Mouse (Mus musculus): ENCODE measurements around the gene Nus1. TPM values are rescaled to one million over a fixed set of nuclear protein-coding genes. Genes with fewer than 3 reads are reported as not detected.
A peak's percentile ranks its signal among the peaks of the same experiment; 100 is the strongest.

Gene Nus1
- 10 to 100 TPM; 59.5 to 61.9 TPM for total RNA-seq (2021)
- long read RNA-seq, experiment 1, full-length matches to known transcripts: 30 of 42 reads
- long read RNA-seq, experiment 1, partial matches to known transcripts: 10 of 42 reads
- long read RNA-seq, experiment 1, other reads (novel, unspliced or antisense): 2 of 42 reads
- long read RNA-seq, experiment 2, full-length matches to known transcripts: 45 of 58 reads
- long read RNA-seq, experiment 2, partial matches to known transcripts: 1 of 58 reads
- long read RNA-seq, experiment 2, other reads (novel, unspliced or antisense): 12 of 58 reads

GRCm38 (mm10) chr10:52417299-52417997 lies at the start of gene Nus1:
Gene Nus1 (plus strand): TSS chr10:52417547.
- peak; percentile 95 to 98 for DNase-seq (ENCODE audit: low spot score in 2 of 2)

DNA sequence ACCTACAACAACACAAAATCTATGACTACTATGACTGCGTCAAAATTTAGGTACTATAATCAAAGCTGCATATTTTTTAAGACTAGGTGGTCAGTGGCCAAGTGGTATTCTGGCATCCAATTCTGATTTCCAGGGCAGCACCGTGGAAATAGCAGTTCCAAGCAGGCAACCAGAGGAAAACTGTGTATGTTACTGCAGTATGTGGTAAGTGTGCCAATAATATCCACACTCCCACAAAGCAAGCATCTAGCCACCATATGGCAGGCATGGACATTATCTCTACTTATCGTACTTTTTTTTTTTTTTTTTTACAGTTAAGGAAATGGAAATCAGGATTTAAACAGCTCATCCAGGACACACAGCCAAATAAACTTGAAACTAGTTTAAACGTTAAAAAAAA lies 49.0 kb upstream of the Nus1 start:
- no peak for DNase-seq (ENCODE audit: low spot score in 2 of 2)

DNA sequence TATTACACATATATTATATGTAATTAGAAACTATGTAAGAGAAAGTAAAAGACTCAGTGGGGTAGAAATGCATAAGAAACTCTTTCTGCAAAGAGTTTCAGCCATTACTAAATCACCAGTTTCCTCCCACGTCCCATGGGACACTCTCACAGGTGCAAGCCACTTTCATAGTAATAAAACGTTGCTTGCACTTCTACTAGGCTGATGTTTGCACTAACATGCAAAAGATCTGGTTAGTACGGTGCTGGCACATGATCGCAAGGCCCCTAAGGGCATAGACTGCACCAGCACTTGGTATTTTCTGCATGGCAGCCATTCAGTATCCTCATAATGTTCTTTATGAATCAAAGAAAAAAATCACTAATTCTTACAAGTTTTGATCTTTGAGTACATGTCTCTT lies 43.5 kb upstream of the Nus1 start:
- no peak for DNase-seq (ENCODE audit: low spot score in 2 of 2)

GRCm38 (mm10) chr10:52374651-52375050 lies 42.7 kb upstream of the Nus1 start:
- no peak for DNase-seq (ENCODE audit: low spot score in 2 of 2)

DNA sequence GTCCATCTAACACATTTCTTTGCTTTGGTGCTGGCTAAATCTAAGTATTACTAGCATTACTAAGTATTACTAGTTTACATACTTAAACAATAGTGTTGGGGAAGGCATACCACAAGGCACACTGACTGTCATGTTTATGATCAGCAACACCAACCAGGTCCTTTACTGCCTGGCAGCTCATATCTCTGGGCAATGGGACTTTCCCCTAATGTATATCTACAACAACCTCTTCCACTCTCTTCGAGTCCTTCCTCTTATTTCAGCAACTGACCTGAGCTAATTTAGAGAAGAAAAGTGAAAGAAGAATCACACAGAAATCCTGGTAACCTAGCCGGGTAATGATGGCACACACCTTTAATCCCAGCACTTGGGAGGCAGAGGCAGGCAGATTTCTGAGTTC lies 40.9 kb upstream of the Nus1 start:
- DNase-seq (ENCODE audit: low spot score in 2 of 2): no peak

DNA sequence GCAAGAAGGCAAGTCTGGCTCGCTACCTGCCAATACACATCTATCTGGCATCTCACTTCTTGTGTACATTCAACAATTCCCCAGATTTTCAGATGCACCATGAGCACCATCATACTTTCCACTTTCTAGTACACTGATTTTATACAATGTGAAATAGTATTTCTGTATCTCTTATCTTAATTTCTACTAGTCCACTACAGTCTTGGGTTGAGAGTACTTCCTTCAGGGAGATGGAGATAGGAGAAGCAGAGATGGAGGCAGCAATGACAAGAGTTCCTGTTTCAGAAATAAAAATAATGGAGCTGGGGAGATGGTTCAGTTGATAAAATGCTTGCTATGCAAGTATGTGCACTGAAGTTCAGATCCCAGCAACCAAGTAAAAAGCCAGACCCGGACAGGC lies 39.5 kb upstream of the Nus1 start:
- DNase-seq (ENCODE audit: low spot score in 2 of 2): no peak

- no peak for DNase-seq (ENCODE audit: low spot score in 2 of 2)
Observed at GRCm38 (mm10) chr10:52381321-52381801, 36.0 kb upstream of the Nus1 start.

DNA sequence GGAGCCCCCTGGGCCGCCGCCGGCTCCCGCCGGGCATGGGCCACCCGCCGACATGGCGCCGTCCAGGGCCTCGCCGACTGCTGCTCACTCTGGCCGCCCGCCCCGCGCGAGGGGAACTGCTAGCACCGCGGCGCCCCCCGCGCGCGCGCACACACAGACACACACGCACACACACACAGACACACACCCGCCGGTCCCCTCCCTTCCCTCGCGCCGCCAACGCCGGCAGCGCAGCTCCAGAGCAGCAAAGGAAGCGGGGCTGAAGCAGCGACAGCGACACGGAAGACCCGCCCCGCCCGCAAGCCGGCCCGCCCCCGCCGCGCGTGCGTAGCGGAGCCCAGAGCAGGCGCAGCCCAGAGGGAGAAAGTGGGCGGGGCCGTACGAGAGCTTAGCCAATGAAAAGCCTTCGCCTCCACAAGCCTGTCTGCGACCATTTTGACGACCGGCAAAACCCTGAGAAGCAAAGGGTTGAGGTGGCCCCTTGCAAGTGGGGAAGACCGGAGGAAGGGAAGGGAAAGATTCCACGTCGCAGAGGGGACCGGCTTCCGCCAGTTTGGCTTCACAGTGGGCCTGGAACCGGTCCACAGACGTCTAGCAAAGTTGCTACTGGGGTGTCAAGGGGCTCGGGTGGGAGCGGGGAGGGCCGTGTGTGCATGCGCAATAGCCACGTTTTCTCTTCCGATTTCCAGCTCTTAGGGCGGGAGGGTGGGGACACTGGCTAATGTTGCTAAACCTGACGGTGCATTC lies 35.3 kb upstream of the Nus1 start, which contains the start of gene Gopc:
Gopc (minus strand) TSS at position 280 of the 747 bp plus-strand sequence.
- peak; percentile 98 for DNase-seq (ENCODE audit: low spot score in 2 of 2)

GRCm38 (mm10) chr10:52383022-52383421 lies 34.3 kb upstream of the Nus1 start:
- DNase-seq (ENCODE audit: low spot score in 2 of 2): no peak

GRCm38 (mm10) chr10:52383522-52383921 lies 33.8 kb upstream of the Nus1 start:
- no peak for DNase-seq (ENCODE audit: low spot score in 2 of 2)

DNA sequence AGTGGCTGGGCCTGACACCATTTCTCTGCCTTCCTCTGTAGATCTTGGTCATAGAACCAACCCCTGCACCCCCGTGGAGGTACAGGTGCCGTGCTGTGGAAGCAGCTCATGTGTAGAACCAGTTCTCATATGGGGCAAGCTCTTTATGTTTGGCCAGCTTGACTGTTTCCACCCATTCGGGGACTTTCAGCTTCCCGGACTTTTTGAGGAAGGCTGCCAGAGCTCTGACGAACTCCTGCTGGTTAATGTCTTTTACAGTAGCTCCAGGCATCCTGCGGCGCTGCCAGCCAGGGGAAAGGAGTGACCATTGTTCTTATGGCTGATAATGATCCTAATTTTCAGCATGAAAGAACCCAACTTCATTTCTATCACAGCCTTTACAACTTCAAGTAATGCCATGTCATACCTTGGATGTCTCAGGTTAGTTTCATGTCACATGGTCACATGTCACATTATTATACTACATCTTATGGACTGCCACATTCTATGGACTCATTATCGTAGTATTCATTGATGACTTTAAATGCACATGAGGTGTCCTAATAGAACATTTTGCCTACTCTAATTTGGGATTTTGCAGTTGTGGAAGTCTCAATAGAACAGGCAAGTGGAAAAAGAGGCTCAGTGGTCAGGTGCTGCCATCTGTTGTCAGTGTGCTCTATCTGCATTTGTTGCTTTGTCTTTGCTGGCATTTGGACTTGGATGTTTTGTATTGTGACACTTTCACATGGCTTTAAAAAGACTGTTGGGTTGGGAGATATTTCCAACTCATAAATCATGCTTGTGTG lies 32.3 kb upstream of the Nus1 start:
- DNase-seq (ENCODE audit: low spot score in 2 of 2): peak; percentile 35 to 68

DNA sequence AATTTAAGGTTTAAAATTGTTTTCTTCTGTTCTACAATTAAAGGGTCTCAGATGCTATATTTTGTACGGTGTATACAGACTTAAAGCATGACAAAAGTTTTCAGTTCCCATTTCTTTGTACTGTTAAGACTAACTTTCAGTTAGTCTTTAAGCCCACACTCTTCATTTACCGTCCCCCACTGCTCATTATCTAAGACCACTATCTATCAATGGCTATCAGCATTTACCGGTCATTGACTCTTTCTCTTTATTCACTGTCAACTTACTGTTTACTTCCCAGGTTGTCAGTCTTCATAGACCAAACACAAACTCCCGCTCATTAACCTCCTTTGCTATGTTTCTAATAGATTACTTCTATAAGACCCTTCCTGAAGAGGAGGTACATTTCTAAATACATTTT lies 30.2 kb upstream of the Nus1 start:
- no peak for DNase-seq (ENCODE audit: low spot score in 2 of 2)

DNA sequence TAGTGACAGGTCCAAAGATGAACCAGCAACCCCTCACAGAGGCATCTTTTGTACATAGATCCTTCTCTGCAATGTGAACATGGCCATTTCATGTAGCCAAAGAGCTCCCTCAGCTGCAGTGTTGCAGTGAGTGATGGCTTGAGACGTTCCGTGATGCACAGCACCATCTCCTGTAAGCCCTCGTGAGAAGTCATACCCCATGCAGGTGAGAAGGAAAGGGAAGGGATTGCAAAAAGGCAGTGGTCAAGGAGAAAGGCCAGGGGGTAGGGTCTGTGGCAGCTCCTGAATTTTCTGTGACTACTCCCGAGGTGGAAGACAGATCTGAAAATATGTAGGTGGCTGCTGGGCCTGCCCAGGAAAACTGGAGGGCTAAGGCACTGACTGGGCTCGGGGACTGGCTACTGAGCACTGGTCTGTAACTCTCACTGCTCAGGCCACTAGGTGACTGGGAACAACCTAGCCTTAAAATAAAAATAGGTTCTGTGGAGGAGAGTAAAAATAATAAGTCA lies 28.4 kb upstream of the Nus1 start, which contains the start of gene Nepn:
Nepn (plus strand) TSS at position 51 of the 509 bp plus-strand sequence.
- DNase-seq (ENCODE audit: low spot score in 2 of 2): no peak

DNA sequence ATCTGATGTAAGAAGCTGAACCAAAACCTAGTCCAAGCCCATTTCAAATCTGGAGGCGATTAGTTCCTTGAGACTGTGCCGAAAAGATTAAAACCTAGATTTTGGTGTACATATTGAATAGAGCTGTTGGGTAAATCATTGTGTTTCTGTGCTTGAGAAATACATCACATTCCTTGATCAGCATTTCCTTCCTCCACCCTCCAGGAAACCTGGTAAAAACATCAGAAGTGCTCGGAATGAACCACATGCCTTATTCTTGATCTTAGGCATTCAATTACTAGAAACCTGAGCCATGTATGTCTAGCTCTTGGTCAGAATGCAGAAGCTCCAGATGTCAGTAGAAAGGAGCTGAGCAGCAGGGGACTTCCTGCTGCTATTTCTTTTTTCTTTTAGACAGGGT lies 27.9 kb upstream of the Nus1 start:
- no peak for DNase-seq (ENCODE audit: low spot score in 2 of 2)

- no peak for DNase-seq (ENCODE audit: low spot score in 2 of 2)
Observed at GRCm38 (mm10) chr10:52391208-52391607, 26.1 kb upstream of the Nus1 start.

- DNase-seq (ENCODE audit: low spot score in 2 of 2): no peak
Observed at GRCm38 (mm10) chr10:52396647-52397046, 20.7 kb upstream of the Nus1 start.

GRCm38 (mm10) chr10:52398715-52399114 lies 18.6 kb upstream of the Nus1 start:
- no peak for DNase-seq (ENCODE audit: low spot score in 2 of 2)

- DNase-seq (ENCODE audit: low spot score in 2 of 2): no peak
Observed at GRCm38 (mm10) chr10:52399722-52400121, 17.6 kb upstream of the Nus1 start.

DNA sequence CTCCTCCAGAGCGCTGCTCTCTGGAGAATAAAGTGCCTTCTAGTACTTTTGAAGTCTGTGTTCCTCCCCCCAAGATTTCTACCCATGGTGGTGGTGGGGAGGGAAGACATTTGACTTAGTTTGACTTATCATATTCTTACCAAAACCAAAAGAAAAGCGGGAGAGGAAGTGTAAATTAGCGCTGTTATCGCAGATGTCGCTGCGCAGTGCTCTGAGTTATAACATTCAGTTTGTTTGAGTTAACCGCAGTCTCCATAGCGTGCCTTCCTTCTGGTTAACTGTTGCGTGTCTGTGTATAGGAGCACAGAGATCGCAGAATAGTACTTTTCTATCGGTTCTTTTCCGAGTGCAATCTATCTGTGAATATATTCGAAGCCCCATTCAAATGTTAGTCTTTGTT lies 12.2 kb upstream of the Nus1 start:
- no peak for DNase-seq (ENCODE audit: low spot score in 2 of 2)

DNA sequence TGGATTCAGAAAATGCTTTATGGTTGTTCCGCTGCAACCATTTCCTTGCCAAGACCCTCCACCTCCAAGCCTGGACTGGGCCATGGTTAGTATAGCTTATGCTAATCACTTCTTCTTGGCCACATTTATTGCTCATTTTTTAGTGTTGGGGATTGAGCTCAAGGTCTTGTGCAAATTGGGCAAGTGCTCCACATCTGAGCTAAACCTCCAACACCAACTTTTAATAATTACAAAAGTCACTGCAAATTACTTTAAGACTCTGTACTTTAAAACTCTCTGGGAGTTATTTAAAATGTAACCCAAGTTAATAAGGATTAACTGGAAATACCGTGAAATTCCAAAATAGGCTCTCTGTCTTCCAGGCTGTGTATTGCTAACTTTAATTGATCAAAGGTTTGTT lies 9.8 kb upstream of the Nus1 start:
- no peak for DNase-seq (ENCODE audit: low spot score in 2 of 2)

GRCm38 (mm10) chr10:52415020-52415419 lies 2.3 kb upstream of the Nus1 start:
- no peak for DNase-seq (ENCODE audit: low spot score in 2 of 2)

All from layer of hippocampus, postnatal 14 days (tissue).